Mouse (Mus musculus) forebrain, postnatal 0 days (tissue): ENCODE results near the gene Pilrb1. TPM values are rescaled to one million over a fixed set of nuclear protein-coding genes. Genes with fewer than 3 reads are reported as not detected.
"Not testable (repeated sequence)": the region's sequence is repeated elsewhere in the genome, so short reads cannot be mapped to it uniquely, and the experiment has no call there.

Experiments
- ATAC-seq: fragments of 200-750 bp; cut with Nextera tagmentation; 2 replicates; pipeline ENCODE4 v1.8.0; 2017; ENCODE audit warnings: mild to moderate bottlenecking, moderate library complexity
- DNase-seq: peaks from one replicate; pipeline ENCODE4 v3.0.0-alpha.2; 2015
- H3K27ac ChIP-seq: fragments of 300-500 bp; sonication (generic); 2 replicates; pipeline ENCODE4 v1.5.1; 2014; ENCODE audit warnings: low read depth, mild to moderate bottlenecking, antibody characterized with exemption, low read length, moderate library complexity, mixed read lengths
- H3K27me3 ChIP-seq: fragments of 300-500 bp; sonication (generic); 2 replicates; pipeline ENCODE4 v1.6.1; 2014; ENCODE audit warnings: mild to moderate bottlenecking, low read length, mixed read lengths; ENCODE audit not compliant: insufficient read depth
- H3K36me3 ChIP-seq: fragments of 300-500 bp; sonication (generic); 2 replicates; pipeline ENCODE4 v1.6.1; 2014; ENCODE audit warnings: mild to moderate bottlenecking, moderate library complexity; ENCODE audit not compliant: insufficient read depth
- H3K4me1 ChIP-seq: fragments of 300-500 bp; sonication (generic); 2 replicates; pipeline ENCODE4 v1.6.1; 2014; ENCODE audit warnings: antibody characterized with exemption; ENCODE audit not compliant: insufficient read depth
- H3K4me2 ChIP-seq: fragments of 300-500 bp; sonication (generic); 2 replicates; pipeline ENCODE4 v1.6.1; 2014; ENCODE audit warnings: low read depth, mild to moderate bottlenecking, moderate library complexity
- H3K4me3 ChIP-seq: fragments of 300-500 bp; sonication (generic); 2 replicates; pipeline ENCODE4 v1.5.1; 2014; ENCODE audit warnings: low read depth, low read length, mixed read lengths
- H3K9ac ChIP-seq: fragments of 300-500 bp; sonication (generic); 2 replicates; pipeline ENCODE4 v1.6.1; 2014; ENCODE audit warnings: mild to moderate bottlenecking
- H3K9me3 ChIP-seq: fragments of 300-500 bp; sonication (generic); 2 replicates; pipeline ENCODE4 v1.6.1; 2016; ENCODE audit warnings: low read length
- CTCF ChIP-seq: sonication (generic); IDR thresholded peaks from 2 replicates; pipeline ENCODE4 v1.5.1; 2016; ENCODE audit warnings: antibody characterized with exemption, control low read depth, low read depth
- WGBS: fragments of 180-500 bp; shearing (Covaris S2); extraction: QIAGEN DNeasy Blood & Tissue Kit; methylation state at CpG from one replicate; pipeline ENCODE4 v1.1.7; 2014; 5-methylcytosine and 5-hydroxymethylcytosine counted together
- polyA plus RNA-seq: library from polyadenylated mRNA; unstranded; fragments of >200 nt; fragmentation: Nextera tagmentation; extraction: Ambion mirVana; gene quantifications from 2 replicates; pipeline ENCODE4 v1.2.1, GENCODE M21; 2015
- total RNA-seq: library from RNA; depleted of rRNA; stranded (reverse); fragments of >200 nt; gene quantifications from 2 replicates; pipeline ENCODE4 v1.2.3, GENCODE M21; 2014

Gene Pilrb1
- total and polyA plus RNA-seq, 2 experiments from 2014 or later: not detected

GRCm38 (mm10) chr5:137877860-137878259, 20.0 kb upstream of the Pilrb1 start:
- Histone ChIP-seq H3K9ac (no peak overlapping the region), H3K27me3 (no peaks in the 10 kb centered on the region), H3K4me1 (no peaks in the 10 kb centered on the region), H3K36me3 (no peaks in the 10 kb centered on the region), H3K4me3 (no peak overlapping the region), H3K4me2 (no peak overlapping the region), H3K9me3 (no peaks in the 10 kb centered on the region), H3K27ac (no peak overlapping the region)
- peak; percentile 42 for TF ChIP-seq CTCF
- 56% methylated on average over 2 of the region's 2 CpGs for WGBS
- ATAC-seq: no peak
- DNase-seq: peak; percentile 9

- ATAC-seq (no peak), DNase-seq (no peak)
- no peak for TF ChIP-seq CTCF
- Histone ChIP-seq H3K36me3 (no peaks in the 10 kb centered on the region), H3K4me2 (no peak overlapping the region), H3K9me3 (no peaks in the 10 kb centered on the region), H3K9ac (no peak overlapping the region), H3K27ac (no peak overlapping the region), H3K4me3 (no peak overlapping the region), H3K27me3 (no peaks in the 10 kb centered on the region), H3K4me1 (no peaks in the 10 kb centered on the region)
- WGBS: 87% methylated on average over 2 of the region's 2 CpGs
Observed at GRCm38 (mm10) chr5:137875054-137875453, 17.1 kb upstream of the Pilrb1 start.

GRCm38 (mm10) chr5:137872381-137872702, 14.4 kb upstream of the Pilrb1 start:
- 29% methylated on average over 1 of the region's 1 CpGs for WGBS
- H3K9ac ChIP-seq, H3K4me2 ChIP-seq, H3K4me1 ChIP-seq, H3K27ac ChIP-seq, H3K9me3 ChIP-seq, H3K4me3 ChIP-seq, DNase-seq, H3K27me3 ChIP-seq, ATAC-seq, H3K36me3 ChIP-seq: not testable (repeated sequence)

- not testable (repeated sequence) for H3K36me3 ChIP-seq, H3K4me2 ChIP-seq, ATAC-seq, H3K27ac ChIP-seq, H3K4me3 ChIP-seq, H3K27me3 ChIP-seq, DNase-seq, H3K9me3 ChIP-seq, H3K9ac ChIP-seq, H3K4me1 ChIP-seq
- WGBS: 64% methylated on average over 2 of the region's 3 CpGs
Observed at GRCm38 (mm10) chr5:137871644-137872380, 13.9 kb upstream of the Pilrb1 start, which contains the start of gene Pilrb2. Pilrb2 (minus strand) TSS chr5:137871815.

GRCm38 (mm10) chr5:137868600-137868999, 10.7 kb upstream of the Pilrb1 start:
- DNase-seq, H3K27me3 ChIP-seq, H3K4me2 ChIP-seq, ATAC-seq, H3K36me3 ChIP-seq, H3K4me3 ChIP-seq, H3K9me3 ChIP-seq, H3K4me1 ChIP-seq, H3K9ac ChIP-seq, H3K27ac ChIP-seq: not testable (repeated sequence)
- 74% methylated on average over 2 of the region's 2 CpGs for WGBS

- not testable (repeated sequence) for H3K4me3 ChIP-seq, H3K9me3 ChIP-seq, ATAC-seq, H3K4me2 ChIP-seq, H3K27ac ChIP-seq, H3K4me1 ChIP-seq, H3K9ac ChIP-seq, H3K36me3 ChIP-seq, DNase-seq, H3K27me3 ChIP-seq
- WGBS: 88% methylated on average over 1 of the region's 1 CpGs
Observed at GRCm38 (mm10) chr5:137864008-137864407, 6.1 kb upstream of the Pilrb1 start.

GRCm38 (mm10) chr5:137856870-137857269, 1.0 kb downstream of the Pilrb1 start:
- H3K4me2 ChIP-seq, H3K27me3 ChIP-seq, H3K36me3 ChIP-seq, H3K4me3 ChIP-seq, H3K9me3 ChIP-seq, H3K27ac ChIP-seq, ATAC-seq, DNase-seq, H3K9ac ChIP-seq, H3K4me1 ChIP-seq: not testable (repeated sequence)
- WGBS: 78% methylated on average over 4 of the region's 5 CpGs

- not testable (repeated sequence) for H3K4me1 ChIP-seq, DNase-seq, ATAC-seq, H3K4me2 ChIP-seq, H3K36me3 ChIP-seq, H3K27me3 ChIP-seq, H3K9ac ChIP-seq, H3K27ac ChIP-seq, H3K9me3 ChIP-seq, H3K4me3 ChIP-seq
- 81% methylated on average over 3 of the region's 3 CpGs for WGBS
Observed at GRCm38 (mm10) chr5:137854907-137855306, 3.0 kb downstream of the Pilrb1 start.

GRCm38 (mm10) chr5:137850313-137850712, 7.6 kb downstream of the Pilrb1 start:
- not testable (repeated sequence) for H3K4me1 ChIP-seq, DNase-seq, H3K4me3 ChIP-seq, H3K27ac ChIP-seq, ATAC-seq, H3K9me3 ChIP-seq, H3K27me3 ChIP-seq, H3K9ac ChIP-seq, H3K4me2 ChIP-seq, H3K36me3 ChIP-seq
- whole genome bisulfite sequencing: 85% methylated on average over 1 of the region's 1 CpGs

GRCm38 (mm10) chr5:137837110-137837509, 20.8 kb downstream of the Pilrb1 start:
- not testable (repeated sequence) for H3K4me2 ChIP-seq, H3K9ac ChIP-seq, H3K36me3 ChIP-seq, H3K27me3 ChIP-seq, H3K4me1 ChIP-seq, H3K27ac ChIP-seq, DNase-seq, H3K4me3 ChIP-seq, H3K9me3 ChIP-seq, ATAC-seq
